Mouse (Mus musculus) liver, embryonic 14.5 days (tissue): Measurements from ENCODE around the gene Map2.

Experiments
- CTCF ChIP-seq: IDR thresholded peaks from 2 replicates; pipeline ENCODE4 v1.5.1; 2016; ENCODE audit warnings: antibody characterized with exemption, low read depth, control low read depth
- EP300 ChIP-seq: IDR thresholded peaks from 2 replicates; pipeline ENCODE4 v1.6.1; 2016; ENCODE audit warnings: antibody characterized with exemption, low read depth

- TF ChIP-seq CTCF (no peak), EP300 (no peak)
These were observed 226.8 kb downstream of the Map2 start for GRCm38 (mm10) chr1:66401902-66402301.
